Comparison of ENCODE assay signal across 8 mouse cellular contexts in genomic region chr12:30583586-30584355, GRCm38 (mm10). TPM values are rescaled to one million over a fixed set of nuclear protein-coding genes. Genes with fewer than 3 reads are reported as not detected.
DNase-seq lines count a peak whose midpoint lies in the region; ATAC-seq lines count a peak whose summit lies in the region.

No protein-coding gene starts in this region.

- no peak overlapping the region for H3K27ac ChIP-seq in forebrain, embryonic 14.5 days (ENCODE audit: low read depth, low read length)
- H3K27ac ChIP-seq in liver, embryonic 13.5 days, result no peak overlapping the region

- no peaks in the 10 kb centered on the region for H3K9me3 ChIP-seq in forebrain, embryonic 14.5 days (replicated peaks; ENCODE audit: control insufficient read depth, low read length)
- no peaks in the 10 kb centered on the region for H3K9me3 ChIP-seq in liver, embryonic 13.5 days (replicated peaks)

- peaks cover 11% of the 10 kb centered on the region for H3K36me3 ChIP-seq in forebrain, embryonic 14.5 days (ENCODE audit: control insufficient read depth, insufficient read depth, low read length)
- H3K36me3 ChIP-seq in liver, embryonic 13.5 days, result peaks cover 17% of the 10 kb centered on the region

- H3K4me3 ChIP-seq in forebrain, embryonic 14.5 days (ENCODE audit: low read depth, low read length), result peak overlapping the region; percentile 65
- H3K4me3 ChIP-seq in liver, embryonic 13.5 days (replicated peaks), result peak overlapping the region; percentile 77

- intact Hi-C loops in gastrocnemius, postnatal 14 days (cut with DNase I; ENCODE audit: low total_unique reads), result loop anchor here (10.0 kb wide), 2 partner anchors 459 to 679 kb away; no protein-coding TSS in a partner anchor

- ATAC-seq in forebrain, embryonic 14.5 days, result peak; percentile 47
- ATAC-seq in liver, embryonic 13.5 days (ENCODE audit: low read depth), result no peak

- DNase-seq in gastrocnemius, postnatal 10 days, result peak; percentile 45
- DNase-seq in gastrocnemius, postnatal 14 days, result no peak
- DNase-seq in retina, postnatal 1 day, result peak; percentile 7
- no peak for DNase-seq in retina, embryonic 14.5 days (ENCODE audit: low spot score)
- DNase-seq in forebrain, embryonic 14.5 days (ENCODE audit: low spot score), result no peak
- no peak for DNase-seq in liver, embryonic 13.5 days
- DNase-seq in adipocyte (ENCODE audit: low spot score), result no peak
- DNase-seq in embryo, embryonic 9.5 days (ENCODE audit: extremely low spot score), result no peak

- H3K27me3 ChIP-seq in forebrain, embryonic 14.5 days (replicated peaks; ENCODE audit: control insufficient read depth, insufficient read depth, low read length), result no peaks in the 10 kb centered on the region
- no peaks in the 10 kb centered on the region for H3K27me3 ChIP-seq in liver, embryonic 13.5 days

- peak overlapping the region; percentile 86 for H3K9ac ChIP-seq in forebrain, embryonic 14.5 days (ENCODE audit: low read length)
- peak overlapping the region; percentile 84 for H3K9ac ChIP-seq in liver, embryonic 13.5 days

- peaks cover 6% of the 10 kb centered on the region; the same call in 1 of the 2 replicates for H3K4me1 ChIP-seq in forebrain, embryonic 14.5 days (ENCODE audit: control insufficient read depth, insufficient read depth, low read length)
- H3K4me1 ChIP-seq in liver, embryonic 13.5 days (replicated peaks), result peaks cover 20% of the 10 kb centered on the region

- peak overlapping the region; percentile 90 for H3K4me2 ChIP-seq in forebrain, embryonic 14.5 days (ENCODE audit: low read length)
- H3K4me2 ChIP-seq in liver, embryonic 13.5 days, result peak overlapping the region; percentile 84

- WGBS in forebrain, embryonic 14.5 days, result 12% methylated on average over 12 of the region's 12 CpGs
- 14% methylated on average over 12 of the region's 12 CpGs for WGBS in liver, embryonic 13.5 days (ENCODE audit: insufficient replicate concordance)

RNA-seq across cellular contexts. Expression of gene Tmem18, which starts 0.5 kb away (rescaled TPM):
- 10 to 100 TPM in 1 of 2 experiments, 1 to 10 TPM in 1; 8.8 to 12.4 TPM for total RNA-seq in gastrocnemius, postnatal 10 days (2021)
- 1 to 10 TPM; 7.0 to 7.2 TPM for total RNA-seq in gastrocnemius, postnatal 14 days (2021)
- polyA plus RNA-seq in forebrain, embryonic 14.5 days (2014; fragmentation: Nextera tagmentation; extraction: Ambion mirVana), result 23.8 and 26.2 TPM in 2 replicates
- polyA plus RNA-seq in liver, embryonic 13.5 days (2015; fragmentation: Nextera tagmentation; extraction: Ambion mirVana), result 10.9 and 12.1 TPM in 2 replicates

Comparison
In these comparisons a context has a peak if more than half of its experiments do, and no peak if none do; other contexts are left out.
1. DNase-seq: peak in gastrocnemius, postnatal 10 days (single experiment) and retina, postnatal 1 day (single experiment); none in gastrocnemius, postnatal 14 days (single experiment), retina, embryonic 14.5 days (single experiment), forebrain, embryonic 14.5 days (single experiment), liver, embryonic 13.5 days (single experiment), adipocyte (single experiment) and embryo, embryonic 9.5 days (single experiment).